Mouse (Mus musculus) heart, adult 9 months (tissue): ENCODE results near the gene Atoh8.

ENCODE experiments used
- DNase-seq, 2 experiments: peaks; one replicate each; pipeline ENCODE4 v3.0.0; 2022; ENCODE audit warnings: low spot score in 2 of 2

Gene Atoh8

DNA sequence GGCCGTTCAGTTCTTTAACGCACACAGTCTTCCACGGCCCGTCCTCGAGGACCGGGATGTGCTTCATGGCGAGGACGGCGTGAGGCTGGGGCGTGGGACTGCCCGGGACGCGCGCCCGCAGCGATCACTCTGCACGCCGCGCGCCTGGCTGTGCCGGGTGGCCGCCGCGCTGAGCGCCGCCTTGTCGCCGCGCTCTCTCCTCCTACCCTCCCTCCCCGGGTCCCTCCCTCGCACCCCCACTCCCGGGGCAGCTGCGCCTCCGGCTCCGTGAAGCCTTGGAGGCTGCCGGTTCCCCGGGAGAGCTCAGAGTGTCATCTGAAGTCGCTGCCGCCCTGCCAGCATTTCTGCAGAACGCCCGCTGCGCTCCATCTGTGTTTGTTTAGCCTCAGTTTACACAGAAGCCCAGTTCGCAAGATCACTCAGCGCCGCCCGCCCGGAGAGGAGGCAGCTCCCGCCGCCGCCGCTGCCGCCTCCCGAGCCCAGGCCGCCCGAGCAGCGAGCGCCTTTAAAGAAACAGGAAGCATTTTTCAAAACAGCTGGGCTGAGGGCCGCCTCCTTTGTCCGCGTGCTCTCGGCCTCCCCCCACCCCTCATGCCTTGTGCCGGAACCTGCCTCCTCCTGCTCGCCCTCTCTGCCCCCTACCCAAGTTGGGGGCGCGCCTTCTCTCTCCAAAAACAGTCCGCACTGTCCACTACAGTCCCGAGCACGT is at the start of gene Atoh8:
Atoh8 (minus strand) TSS at position 480 of the 709 bp plus-strand sequence.
- peak; percentile 58 to 61 for DNase-seq

DNA sequence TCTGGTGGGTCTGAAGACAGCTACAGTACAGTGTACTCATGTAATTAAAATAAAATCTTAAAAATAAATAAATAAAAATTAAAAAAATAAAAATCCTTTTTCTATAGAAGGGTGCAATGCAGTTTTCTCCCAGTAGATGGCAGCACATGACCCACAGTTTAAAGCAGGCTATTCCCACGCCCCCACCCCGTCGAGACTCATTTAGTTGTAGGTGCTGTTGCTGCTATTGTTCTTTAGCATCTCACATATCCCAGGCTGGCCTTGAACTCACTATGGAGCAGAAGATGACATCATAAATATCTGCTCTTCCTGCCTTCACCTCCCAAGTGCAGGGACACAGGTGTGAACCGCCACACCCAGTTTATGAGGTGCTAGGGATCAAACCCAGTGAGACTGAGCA is 48.5 kb upstream of the Atoh8 start:
- no peak for DNase-seq

GRCm38 (mm10) chr6:72280410-72280998 is 45.1 kb upstream of the Atoh8 start:
- no peak for DNase-seq

- DNase-seq = no peak
Measured at GRCm38 (mm10) chr6:72279505-72279904, 44.1 kb upstream of the Atoh8 start.

DNA sequence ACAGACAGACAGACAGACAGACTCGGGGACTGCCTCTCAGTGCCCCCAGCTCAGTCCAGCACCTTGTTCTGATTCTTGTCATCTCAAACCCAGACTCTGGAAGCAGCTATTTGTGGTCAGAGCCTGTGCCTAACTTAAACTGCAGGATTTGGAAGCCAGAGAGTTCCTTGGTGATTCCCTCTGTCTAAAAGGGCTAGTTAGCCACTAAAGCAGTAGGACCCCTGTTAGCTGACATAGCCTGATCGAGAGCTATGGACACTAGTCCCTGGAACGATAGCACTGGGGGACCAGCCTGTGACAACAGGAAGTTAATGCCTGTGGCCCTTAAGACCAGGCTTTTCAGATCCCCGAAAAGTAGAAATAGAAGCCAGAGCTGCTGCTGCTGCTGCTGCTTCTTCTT is 43.5 kb upstream of the Atoh8 start:
- no peak for DNase-seq

- peak; percentile 88 to 93 for DNase-seq
Measured at GRCm38 (mm10) chr6:72277508-72278166, 42.3 kb upstream of the Atoh8 start.

- peak; percentile 35 to 69 for DNase-seq
Measured at GRCm38 (mm10) chr6:72276972-72277441, 41.6 kb upstream of the Atoh8 start.

- DNase-seq = no peak
Measured at GRCm38 (mm10) chr6:72276141-72276540, 40.8 kb upstream of the Atoh8 start.

DNA sequence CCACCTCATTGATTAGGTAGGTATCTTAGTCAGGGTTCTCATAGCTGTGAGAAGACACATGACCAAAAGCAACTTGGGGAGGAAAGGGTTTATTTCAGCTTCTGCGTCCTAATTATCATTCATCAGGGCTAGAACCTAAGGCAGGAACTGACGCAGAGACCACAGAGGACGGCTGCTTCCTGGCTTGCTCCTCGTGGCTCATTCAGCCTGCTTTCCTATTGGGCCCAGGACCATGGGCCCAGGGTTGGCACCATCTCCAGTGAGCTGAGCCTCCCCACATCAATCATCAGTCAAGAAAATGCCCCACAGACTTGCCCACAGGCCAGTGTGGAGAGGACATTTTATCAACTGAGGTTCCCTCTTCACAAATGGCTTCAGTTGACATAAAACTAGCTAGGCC is 40.1 kb upstream of the Atoh8 start:
- DNase-seq = no peak

GRCm38 (mm10) chr6:72273153-72273552 is 37.8 kb upstream of the Atoh8 start:
- DNase-seq = no peak

GRCm38 (mm10) chr6:72272161-72272696 is 36.9 kb upstream of the Atoh8 start:
- no peak for DNase-seq

- DNase-seq = no peak
Measured at GRCm38 (mm10) chr6:72270952-72271519, 35.7 kb upstream of the Atoh8 start.

GRCm38 (mm10) chr6:72270258-72270657 is 34.9 kb upstream of the Atoh8 start:
- DNase-seq = no peak

- DNase-seq = no peak
Measured at GRCm38 (mm10) chr6:72268149-72268847, 32.9 kb upstream of the Atoh8 start.

DNA sequence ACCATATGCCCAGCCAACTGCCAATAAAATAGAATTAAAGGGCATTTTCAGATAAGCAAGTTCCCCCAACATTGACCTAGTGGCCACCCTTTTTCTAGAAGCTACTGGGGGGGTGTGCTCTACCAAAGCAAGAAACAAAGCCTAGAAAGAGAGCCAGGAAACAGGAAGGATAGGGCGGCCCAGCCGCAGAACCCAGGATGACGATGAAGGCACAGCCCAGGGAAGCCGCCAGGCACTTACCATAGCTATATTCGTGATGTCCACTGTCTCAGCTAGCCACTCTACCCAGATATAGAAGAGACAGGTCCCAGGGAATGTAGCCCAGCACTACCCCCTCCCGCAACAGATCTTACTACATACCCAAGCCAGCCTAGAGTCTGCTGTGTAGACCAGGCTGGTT is 30.3 kb upstream of the Atoh8 start:
- DNase-seq = peak in 1 of 2 experiments; percentile 43

GRCm38 (mm10) chr6:72263679-72264265 is 28.4 kb upstream of the Atoh8 start:
- peak in 1 of 2 experiments; percentile 46 for DNase-seq

DNA sequence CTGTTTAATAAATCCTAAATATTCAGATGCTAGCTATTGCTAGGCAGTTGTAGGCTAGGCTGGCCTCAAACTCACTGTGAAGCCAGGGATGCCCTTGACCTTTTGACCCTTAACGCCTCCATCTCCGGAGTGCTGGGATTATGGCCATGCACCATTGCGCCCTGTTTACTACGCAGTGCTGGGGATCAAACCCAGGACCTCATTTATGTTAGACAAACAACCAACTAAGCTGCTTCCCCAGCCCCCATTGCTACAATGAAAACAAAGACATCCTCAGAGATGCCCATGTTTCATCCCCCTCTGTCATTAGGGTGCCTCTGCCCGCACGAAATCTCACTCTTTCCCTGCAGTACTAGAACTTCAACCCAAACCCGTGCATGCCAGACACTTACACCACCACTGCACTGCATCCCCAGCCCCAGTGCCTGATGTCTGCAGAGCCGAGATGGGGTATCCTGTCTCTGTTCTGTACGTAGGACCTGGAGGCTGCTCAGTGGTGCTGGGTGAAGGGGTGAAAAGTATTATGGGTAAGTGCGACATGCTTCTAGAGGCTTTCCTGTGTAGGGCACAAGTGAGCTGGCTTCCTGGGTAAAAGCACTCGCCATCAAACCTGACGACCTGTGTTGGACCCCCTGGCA is 26.4 kb upstream of the Atoh8 start:
- DNase-seq = no peak

- peak; percentile 70 to 88 for DNase-seq
Measured at GRCm38 (mm10) chr6:72260981-72261682, 25.8 kb upstream of the Atoh8 start.

DNA sequence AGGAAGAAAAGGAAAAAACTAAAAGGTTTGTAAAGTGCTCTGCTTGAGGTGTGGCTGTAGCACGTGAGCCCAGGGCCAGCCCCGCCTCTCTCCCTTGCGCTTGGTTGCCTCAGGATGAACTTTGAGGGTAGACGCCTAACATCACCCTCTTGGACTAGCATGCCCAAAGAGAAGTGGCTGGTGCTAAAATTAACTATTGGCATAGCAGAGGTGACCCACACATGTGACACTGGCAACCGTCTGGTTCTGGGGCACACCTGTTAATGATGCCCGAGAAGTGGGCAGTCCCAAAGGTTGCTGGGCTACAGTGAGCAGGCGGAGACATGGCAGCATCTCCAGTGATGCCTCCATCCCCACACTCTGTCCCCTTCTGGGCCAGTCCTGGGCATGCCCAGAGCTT is 24.1 kb upstream of the Atoh8 start:
- DNase-seq = peak; percentile 72 to 78

DNA sequence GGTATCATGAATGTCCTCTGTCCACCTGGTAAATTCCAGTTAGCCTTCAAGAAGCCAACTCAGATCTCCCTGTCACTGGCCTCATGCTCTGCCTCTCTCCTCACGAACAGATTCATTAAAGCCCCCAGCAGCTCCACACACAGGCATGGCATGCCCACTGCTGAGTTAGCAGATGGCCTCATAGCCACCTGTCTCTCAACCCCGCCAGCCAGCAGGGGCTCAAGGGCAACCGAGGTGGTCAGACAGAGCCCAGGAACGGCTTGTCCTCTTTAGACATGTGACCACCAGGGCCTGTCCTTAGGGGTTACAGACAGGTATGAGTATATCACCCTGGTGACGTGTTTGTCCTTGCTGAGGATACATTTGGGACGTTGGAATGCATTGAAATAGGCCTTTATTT is 19.9 kb upstream of the Atoh8 start:
- no peak for DNase-seq
